Mouse (Mus musculus) myocyte (in vitro differentiated cells): ENCODE data around the gene Ptprr. TPM values are rescaled to one million over a fixed set of nuclear protein-coding genes. Genes with fewer than 3 reads are reported as not detected.

Experiments
- H3K27me3 ChIP-seq: one replicate; pipeline ENCODE4 v1.6.1; 2011; ENCODE audit not compliant: control insufficient read depth, insufficient read depth, insufficient read length
- H3K36me3 ChIP-seq: one replicate; pipeline ENCODE4 v1.6.1; 2011; ENCODE audit not compliant: control insufficient read depth, insufficient read depth
- H3K4me2 ChIP-seq: one replicate; pipeline ENCODE4 v1.6.1; 2011; ENCODE audit warnings: low read depth, control low read depth
- H3K4me3 ChIP-seq: one replicate; pipeline ENCODE4 v1.5.1; 2011; ENCODE audit warnings: mild to moderate bottlenecking, control low read depth, moderate library complexity
- H3K79me2 ChIP-seq: one replicate; pipeline ENCODE4 v1.6.1; 2011; ENCODE audit not compliant: control insufficient read depth, insufficient read depth
- H3ac ChIP-seq: one replicate; pipeline ENCODE4 v1.6.1; 2011; ENCODE audit not compliant: control insufficient read depth, insufficient read length
- CEBPB ChIP-seq: IDR thresholded peaks from 2 replicates; pipeline ENCODE4 v1.6.1; 2011; ENCODE audit warnings: mild to moderate bottlenecking, moderate library complexity; ENCODE audit not compliant: poor library complexity, insufficient read depth, severe bottlenecking
- E2F4 ChIP-seq: IDR thresholded peaks from one replicate; pipeline ENCODE4 v1.6.1; 2011; ENCODE audit warnings: mild to moderate bottlenecking, control low read depth, moderate library complexity; ENCODE audit not compliant: insufficient read depth
- MAX ChIP-seq: IDR thresholded peaks from one replicate; pipeline ENCODE4 v1.6.1; 2011; ENCODE audit warnings: low read depth, mild to moderate bottlenecking, control low read depth
- MYOD1 ChIP-seq, 3 experiments: IDR thresholded peaks; one replicate each; pipeline ENCODE4 v1.6.1; 2011; ENCODE audit warnings: control low read depth in 2 of 3, low read depth in 2 of 3, mild to moderate bottlenecking in 2 of 3, moderate library complexity in 1 of 3; ENCODE audit not compliant: insufficient read length in 2 of 3, control insufficient read depth in 1 of 3
- MYOG ChIP-seq, 3 experiments: IDR thresholded peaks; one replicate each; pipeline ENCODE4 v1.6.1; 2011; ENCODE audit warnings: control low read depth in 2 of 3, low read depth in 2 of 3, mild to moderate bottlenecking in 2 of 3; ENCODE audit not compliant: insufficient read length in 2 of 3, control insufficient read depth in 1 of 3, insufficient read depth in 1 of 3
- POLR2A ChIP-seq: IDR thresholded peaks from one replicate; pipeline ENCODE4 v1.6.1; 2011; ENCODE audit warnings: low read depth, mild to moderate bottlenecking, control low read depth, moderate library complexity; ENCODE audit not compliant: insufficient read length
- POLR2AphosphoS2 ChIP-seq: IDR thresholded peaks from one replicate; pipeline ENCODE4 v1.6.1; 2011; ENCODE audit warnings: low read depth, control low read depth; ENCODE audit not compliant: insufficient read length
- REST ChIP-seq: IDR thresholded peaks from one replicate; pipeline ENCODE4 v1.6.1; 2011; ENCODE audit warnings: mild to moderate bottlenecking, control low read depth, moderate library complexity; ENCODE audit not compliant: insufficient read depth, insufficient read length
- SRF ChIP-seq: IDR thresholded peaks from one replicate; pipeline ENCODE4 v1.6.1; 2011; ENCODE audit warnings: low read depth; ENCODE audit not compliant: control insufficient read depth, insufficient read length
- TCF12 ChIP-seq: IDR thresholded peaks from one replicate; pipeline ENCODE4 v1.6.1; 2011; ENCODE audit warnings: mild to moderate bottlenecking, control low read depth; ENCODE audit not compliant: poor library complexity, insufficient read depth, severe bottlenecking
- TCF3 ChIP-seq: IDR thresholded peaks from one replicate; pipeline ENCODE4 v1.6.1; 2011; ENCODE audit warnings: low read depth, control low read depth; ENCODE audit not compliant: insufficient read length
- USF1 ChIP-seq: IDR thresholded peaks from one replicate; pipeline ENCODE4 v1.6.1; 2011; ENCODE audit warnings: low read depth, mild to moderate bottlenecking, control low read depth, moderate library complexity
- polyA plus RNA-seq: library from polyadenylated mRNA; unstranded; fragments of >200 nt; fragmentation: generic; extraction: Trizol; gene quantifications from one replicate; pipeline ENCODE4 v1.2.1, GENCODE M21; 2012; ENCODE audit warnings: missing spikeins

The Ptprr gene
- polyA plus RNA-seq, 1 experiment = 0.11 TPM

GRCm38 (mm10) chr10:116113867-116114474 is 96.0 kb downstream of the Ptprr start, which contains the start of gene 4933416C03Rik:
TSS of gene 4933416C03Rik (minus strand) at chr10:116113917.
- no peaks in the 10 kb centered on the region for H3K36me3 ChIP-seq
- H3ac ChIP-seq = no peak within 1 kb of the TSS
- no peaks in the 10 kb centered on the region for H3K79me2 ChIP-seq
- H3K4me2 ChIP-seq = no peak within 1 kb of the TSS
- H3K4me3 ChIP-seq = no peak within 1 kb of the TSS
- no peaks in the 10 kb centered on the region for H3K27me3 ChIP-seq
- no peak for TF ChIP-seq CEBPB
- no peak for TF ChIP-seq MYOD1 (IDR thresholded peaks at IDR 0.05; ENCODE audit: control insufficient read depth in 1 of 3, insufficient read length in 2 of 3, low read depth in 2 of 3)
- TF ChIP-seq USF1 = no peak
- TF ChIP-seq POLR2AphosphoS2 = no peak
- TF ChIP-seq E2F4 = no peak
- TF ChIP-seq REST = no peak
- TF ChIP-seq MYOG (IDR thresholded peaks at IDR 0.05; ENCODE audit: control insufficient read depth in 1 of 3, insufficient read depth in 1 of 3, insufficient read length in 2 of 3, low read depth in 2 of 3) = no peak
- TF ChIP-seq SRF = no peak
- no peak for TF ChIP-seq TCF12
- no peak for TF ChIP-seq TCF3
- TF ChIP-seq MAX = no peak
- no peak for TF ChIP-seq POLR2A

- no peaks in the 10 kb centered on the region for H3K27me3 ChIP-seq
- H3K36me3 ChIP-seq = no peaks in the 10 kb centered on the region
- H3ac ChIP-seq = no peak overlapping the region
- no peak overlapping the region for H3K4me3 ChIP-seq
- H3K79me2 ChIP-seq = no peaks in the 10 kb centered on the region
- H3K4me2 ChIP-seq = no peak overlapping the region
- TF ChIP-seq USF1 (no peak), E2F4 (no peak), CEBPB (no peak), REST (no peak), MYOD1 (IDR thresholded peaks at IDR 0.05; ENCODE audit: control insufficient read depth in 1 of 3, insufficient read length in 2 of 3, low read depth in 2 of 3) (no peak), MYOG (IDR thresholded peaks at IDR 0.05; ENCODE audit: control insufficient read depth in 1 of 3, insufficient read depth in 1 of 3, insufficient read length in 2 of 3, low read depth in 2 of 3) (no peak), TCF12 (no peak), MAX (no peak), SRF (no peak), TCF3 (no peak), POLR2AphosphoS2 (no peak), POLR2A (no peak)
These were observed 98.1 kb downstream of the Ptprr start for GRCm38 (mm10) chr10:116115881-116116677.

- no peak overlapping the region for H3K4me2 ChIP-seq
- no peaks in the 10 kb centered on the region for H3K36me3 ChIP-seq
- no peaks in the 10 kb centered on the region for H3K27me3 ChIP-seq
- H3ac ChIP-seq = no peak overlapping the region
- no peaks in the 10 kb centered on the region for H3K79me2 ChIP-seq
- TF ChIP-seq TCF12 (no peak), MAX (no peak), USF1 (no peak), REST (no peak), POLR2AphosphoS2 (no peak), TCF3 (no peak), CEBPB (no peak), MYOG (IDR thresholded peaks at IDR 0.05; ENCODE audit: control insufficient read depth in 1 of 3, insufficient read depth in 1 of 3, insufficient read length in 2 of 3, low read depth in 2 of 3) (no peak), E2F4 (no peak)
- no peak overlapping the region for H3K4me3 ChIP-seq
These were observed 99.0 kb downstream of the Ptprr start for GRCm38 (mm10) chr10:116117060-116117459.

- TF ChIP-seq MAX (no peak), POLR2AphosphoS2 (no peak), MYOD1 (IDR thresholded peaks at IDR 0.05; ENCODE audit: control insufficient read depth in 1 of 3, insufficient read length in 2 of 3, low read depth in 2 of 3) (no peak), CEBPB (no peak), E2F4 (no peak), TCF12 (no peak), USF1 (no peak), SRF (no peak)
- Histone ChIP-seq H3K36me3 (no peaks in the 10 kb centered on the region), H3K27me3 (no peaks in the 10 kb centered on the region), H3K79me2 (no peaks in the 10 kb centered on the region), H3K4me2 (no peak overlapping the region), H3K4me3 (no peak overlapping the region), H3ac (no peak overlapping the region)
These were observed 103.5 kb downstream of the Ptprr start for GRCm38 (mm10) chr10:116121463-116121862.
